Mouse (Mus musculus) layer of hippocampus, postnatal 10 days (tissue): ENCODE measurements around the gene Dync2li1. TPM values are rescaled to one million over a fixed set of nuclear protein-coding genes. Genes with fewer than 3 reads are reported as not detected.

Experiments
- DNase-seq, 2 experiments: peaks; one replicate each; pipeline ENCODE4 v3.0.0; 2021; ENCODE audit warnings: low spot score in 2 of 2
- total RNA-seq, 2 experiments: library from RNA; stranded (reverse); gene quantifications; 2 replicates each; pipeline ENCODE4 v1.2.3; 2021

Gene Dync2li1
- total RNA-seq, 2 experiments from 2014 or later = 21.9 to 23.9 TPM

DNA sequence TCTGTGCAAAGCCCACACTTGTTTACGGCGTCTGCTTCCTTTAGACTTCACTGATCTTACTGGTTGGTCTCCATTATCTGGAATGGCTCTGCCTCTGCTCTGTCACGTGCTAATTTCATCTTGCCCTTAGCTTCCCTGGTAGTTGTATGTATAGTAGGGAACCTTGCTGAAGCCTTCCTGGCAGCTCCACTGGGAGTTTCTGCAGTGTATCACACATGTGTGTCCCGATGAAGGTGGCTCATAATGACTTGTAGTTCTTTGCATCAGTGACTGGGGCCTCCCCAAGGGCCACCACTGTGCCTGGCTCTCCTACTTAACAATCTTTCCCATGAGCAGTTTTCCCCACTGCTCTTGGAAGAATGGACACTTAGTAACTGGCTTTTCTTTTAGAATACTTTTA is 17.7 kb upstream of the Dync2li1 start:
- DNase-seq = no peak

DNA sequence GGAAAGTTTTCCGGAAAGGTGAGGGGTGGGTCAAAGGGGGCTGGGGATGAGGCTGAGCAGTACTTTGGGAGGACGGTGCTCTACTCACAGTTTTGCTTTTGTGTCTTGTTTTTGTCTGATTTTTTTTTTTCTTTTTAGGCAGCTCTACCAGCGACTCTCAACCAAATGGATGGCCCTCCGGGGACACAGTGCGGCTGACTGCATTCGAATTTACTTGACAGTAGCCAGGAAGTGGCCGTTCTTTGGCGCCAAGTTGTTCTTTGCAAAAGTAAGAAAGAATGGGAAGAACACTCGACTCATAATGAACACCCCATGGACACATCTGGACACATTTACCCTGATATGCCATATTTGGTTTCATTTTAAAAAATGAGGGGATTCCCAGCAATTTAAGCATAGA is 14.8 kb upstream of the Dync2li1 start:
- no peak for DNase-seq

DNA sequence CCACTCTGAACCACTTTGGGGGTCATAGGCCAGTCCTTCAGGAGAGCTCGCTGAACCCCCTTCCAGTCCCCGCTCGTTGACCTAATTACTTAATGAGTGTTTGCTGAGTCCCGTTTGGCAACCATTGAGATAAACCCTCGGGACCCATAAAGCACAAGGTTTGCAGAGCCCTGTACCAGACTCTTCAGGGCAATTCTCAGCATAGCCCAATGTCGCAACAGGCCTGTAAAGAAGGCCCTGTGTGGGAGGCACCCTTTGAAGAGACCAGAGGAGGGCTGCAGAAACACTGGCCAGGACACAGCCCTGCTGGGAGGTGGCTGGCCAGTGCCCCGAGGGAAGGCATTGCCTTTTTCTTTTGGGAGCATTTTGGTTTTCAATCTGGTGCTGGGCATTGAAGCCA is 14.3 kb upstream of the Dync2li1 start:
- no peak for DNase-seq

DNA sequence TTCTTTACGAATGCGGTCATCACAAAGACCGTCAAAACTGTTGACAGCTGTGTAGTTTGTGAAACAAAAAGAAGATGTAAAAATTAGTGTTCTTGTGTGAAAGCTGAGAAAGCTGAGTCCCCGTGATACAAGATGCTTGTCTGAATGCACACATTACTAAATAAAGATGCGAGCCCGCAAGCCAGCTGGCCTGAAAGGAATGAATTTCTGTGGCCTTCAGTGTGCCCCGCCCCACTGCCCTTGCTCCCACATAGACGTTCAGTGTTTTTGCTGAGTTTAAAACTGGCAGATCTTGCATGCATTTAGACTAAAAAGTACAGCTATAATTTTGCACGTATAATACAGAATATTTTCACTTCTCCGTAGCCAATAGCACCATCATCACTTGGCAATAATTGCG is 10.5 kb upstream of the Dync2li1 start:
- DNase-seq = no peak

DNA sequence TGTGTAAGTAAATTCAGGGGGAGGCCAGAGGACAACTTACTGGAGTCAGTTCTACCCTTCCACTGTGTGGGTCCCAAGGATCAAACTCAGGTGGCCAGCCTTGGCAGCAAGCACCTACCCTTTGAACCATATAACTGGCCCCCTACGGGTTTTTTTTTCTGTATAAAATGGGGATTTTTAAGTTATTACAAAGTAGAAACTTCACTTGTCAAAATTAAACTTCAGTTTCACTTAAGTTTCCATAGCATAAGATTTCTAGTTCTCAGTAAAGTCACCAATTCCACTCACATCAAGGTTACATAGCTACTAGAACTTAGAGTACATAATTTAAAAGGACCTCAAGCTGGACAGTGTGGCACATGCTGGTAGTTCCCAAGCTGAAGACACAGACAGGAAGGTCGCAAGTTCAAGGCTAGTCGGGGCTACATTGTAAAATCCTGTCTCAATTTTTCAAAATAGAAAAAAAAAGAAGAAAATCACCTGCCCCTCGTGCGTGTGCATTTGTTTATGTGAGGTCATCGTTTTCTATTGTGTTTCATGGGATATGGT is 9.7 kb upstream of the Dync2li1 start:
- no peak for DNase-seq

DNA sequence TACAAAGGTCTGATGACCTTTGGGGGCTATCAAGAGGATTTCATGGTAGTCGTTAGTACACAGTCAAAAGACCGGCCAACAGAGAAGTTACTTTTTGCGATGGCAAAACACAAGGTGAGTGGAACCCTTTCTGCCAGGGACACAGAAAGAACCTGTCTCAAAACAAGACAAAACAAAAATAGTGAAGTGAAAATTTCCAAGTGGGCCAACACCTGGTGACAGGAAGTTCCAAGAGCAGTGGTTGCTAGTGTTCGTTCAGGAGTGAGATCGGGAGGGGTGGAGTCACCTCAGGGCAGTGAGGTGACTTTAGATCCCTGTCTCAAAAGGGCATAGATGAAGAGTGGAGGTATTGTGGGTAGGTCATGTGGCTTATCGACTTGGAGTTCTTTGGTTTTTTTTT is 8.3 kb upstream of the Dync2li1 start:
- no peak for DNase-seq

DNA sequence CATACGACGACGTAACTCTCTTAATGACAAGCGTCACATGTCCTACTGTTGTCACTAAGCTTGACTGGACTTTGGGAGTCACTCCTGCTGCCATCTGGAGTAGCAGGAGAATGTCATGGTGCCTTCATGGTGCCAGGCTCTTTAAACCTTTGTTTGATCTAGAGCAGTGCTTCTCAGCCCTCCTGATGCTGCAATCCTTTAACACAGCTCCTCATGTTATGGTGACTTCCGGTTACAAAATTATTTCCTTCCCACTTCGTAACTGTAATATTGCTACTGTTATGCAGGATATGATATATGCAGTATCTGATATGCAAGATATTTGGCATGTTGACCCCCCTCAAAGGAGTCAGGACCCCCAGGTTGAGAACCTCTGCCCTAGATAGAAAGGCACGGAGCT is 7.2 kb upstream of the Dync2li1 start:
- no peak for DNase-seq

DNA sequence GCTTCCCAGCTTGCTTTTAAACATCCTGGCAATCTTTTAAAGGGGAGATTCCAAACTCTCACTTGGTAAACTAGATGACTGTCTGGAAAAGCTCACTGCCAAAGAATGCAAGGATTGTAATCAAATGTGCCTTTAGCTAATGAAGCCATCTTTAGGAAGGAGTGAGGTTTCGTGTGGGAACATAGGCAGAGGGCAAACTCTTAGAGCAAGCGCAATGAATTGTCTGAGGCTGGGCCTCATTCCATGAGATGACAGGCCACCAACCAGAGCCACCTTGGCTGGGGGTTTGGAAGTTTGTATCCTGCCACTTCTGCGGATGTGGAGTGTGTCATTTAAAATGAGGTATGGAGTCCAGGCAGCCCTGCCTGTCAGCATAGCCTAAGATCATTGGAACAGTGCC is 6.2 kb upstream of the Dync2li1 start:
- DNase-seq = no peak

DNA sequence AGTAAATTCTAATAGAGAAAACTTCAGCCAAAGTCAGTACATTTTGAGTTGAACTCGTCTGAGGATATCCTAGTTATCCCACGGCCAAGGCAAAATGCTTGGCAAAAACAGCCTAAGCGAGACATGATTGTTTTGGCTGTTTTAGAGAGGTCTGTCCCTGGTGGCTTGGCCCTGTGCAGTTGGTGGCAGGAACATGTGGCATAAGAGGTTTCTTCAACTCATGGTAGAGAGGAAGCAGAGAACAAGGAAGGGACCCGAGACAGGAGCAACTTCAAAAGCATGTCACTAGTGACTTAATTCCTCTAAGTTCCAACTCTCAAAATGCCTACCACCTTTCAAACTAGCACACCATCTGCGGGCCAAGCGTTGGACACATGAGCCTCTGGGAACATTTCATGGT is 5.7 kb upstream of the Dync2li1 start:
- no peak for DNase-seq

DNA sequence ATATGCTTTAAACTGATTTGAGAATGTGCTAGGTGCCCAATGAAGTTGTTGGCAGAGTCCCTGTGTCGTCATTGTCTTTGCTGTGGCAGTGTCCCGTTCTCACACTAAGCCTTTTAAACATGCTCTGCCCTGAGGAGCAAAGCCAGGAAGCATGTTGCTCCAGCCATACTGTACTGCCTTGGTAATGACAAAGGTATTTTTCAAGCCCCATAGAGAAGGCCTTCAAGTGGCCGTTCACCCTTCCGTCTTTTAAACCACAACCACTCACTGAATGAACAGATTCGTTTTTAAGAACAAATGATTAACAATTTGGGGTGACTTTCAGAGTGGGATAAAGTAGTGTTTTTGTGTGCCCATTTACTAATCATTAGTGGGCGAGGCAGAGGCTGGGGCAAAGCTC is 5.1 kb upstream of the Dync2li1 start:
- no peak for DNase-seq

DNA sequence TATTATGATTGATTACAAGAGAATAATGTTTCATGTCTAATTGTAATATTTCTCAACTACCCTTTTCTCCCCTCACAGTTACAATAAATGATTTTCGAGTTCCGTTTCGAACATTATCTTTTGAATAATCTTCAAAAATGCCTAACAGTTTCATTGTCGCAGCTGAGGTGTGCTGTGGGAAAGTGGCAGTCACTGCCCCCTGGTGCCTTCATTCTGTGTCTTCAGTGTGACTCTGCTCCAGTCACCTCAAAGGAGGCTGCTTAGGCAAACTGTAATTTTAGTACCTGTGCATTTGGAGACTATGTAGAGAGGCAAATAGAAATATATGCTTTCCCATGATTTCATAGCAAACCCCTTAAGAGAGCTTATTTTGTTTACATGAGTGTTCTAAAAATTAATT is 4.3 kb upstream of the Dync2li1 start:
- DNase-seq = no peak

DNA sequence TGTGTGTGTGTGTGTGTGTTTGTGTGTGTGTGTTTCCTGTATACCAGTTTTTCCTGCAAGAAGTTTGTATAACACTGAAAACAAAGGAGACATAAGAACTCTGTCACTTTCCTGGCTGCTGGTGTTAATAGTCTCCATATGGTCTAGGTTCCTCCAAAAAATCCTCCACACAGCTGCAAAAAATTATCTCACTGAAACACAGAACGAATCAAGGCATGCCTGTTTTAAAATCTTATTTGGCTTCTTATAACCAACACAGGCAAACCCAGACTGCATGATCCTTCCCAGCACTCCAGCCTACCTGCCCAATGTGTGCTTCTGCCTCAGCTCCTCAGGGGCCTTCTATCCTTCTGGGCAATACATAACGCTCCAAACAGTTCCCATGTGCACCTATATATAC is 3.4 kb upstream of the Dync2li1 start:
- DNase-seq = no peak

DNA sequence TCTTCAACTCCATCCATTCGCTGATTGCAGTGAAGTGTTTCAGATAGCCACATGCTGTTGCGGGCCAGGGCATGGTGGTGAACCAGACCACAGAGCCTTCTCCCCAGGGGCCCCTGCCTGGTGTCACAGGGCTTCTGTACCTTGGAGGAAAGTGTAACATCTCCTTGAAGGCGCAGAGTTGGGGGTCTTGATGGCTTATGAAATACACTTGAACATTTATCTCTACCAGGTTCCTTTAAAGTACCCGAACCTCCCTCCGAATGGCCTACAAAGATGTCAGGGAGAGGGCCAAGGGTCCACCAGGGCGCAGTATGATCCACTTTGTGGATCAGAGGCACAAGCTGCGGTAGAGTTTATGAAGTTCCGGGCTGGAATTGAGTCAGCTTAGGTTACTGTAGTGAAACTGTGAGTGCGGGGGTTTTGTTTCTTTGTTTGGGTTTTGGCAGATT is 585 bp downstream of the Dync2li1 start:
- DNase-seq = peak in 1 of 2 experiments; percentile 21

DNA sequence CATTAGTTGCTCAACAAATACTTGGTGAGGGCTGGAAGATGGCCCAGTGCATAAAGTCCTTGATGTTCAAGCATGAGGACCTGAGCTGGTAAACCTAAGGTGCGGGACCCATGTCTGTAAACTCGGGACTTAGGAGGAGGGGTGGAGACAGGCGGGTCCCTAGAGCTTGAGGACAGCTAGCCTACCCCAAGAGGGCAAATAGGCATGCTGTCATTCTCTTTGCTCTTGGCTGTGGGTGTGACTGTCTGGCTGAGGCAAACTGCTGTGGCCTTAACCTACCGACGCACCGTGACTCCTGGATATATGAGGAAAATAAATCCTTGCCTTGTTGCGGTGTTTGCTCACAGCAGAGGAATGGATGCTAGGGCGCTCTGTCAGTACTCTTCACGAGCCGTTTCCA is 1.4 kb downstream of the Dync2li1 start:
- no peak for DNase-seq

DNA sequence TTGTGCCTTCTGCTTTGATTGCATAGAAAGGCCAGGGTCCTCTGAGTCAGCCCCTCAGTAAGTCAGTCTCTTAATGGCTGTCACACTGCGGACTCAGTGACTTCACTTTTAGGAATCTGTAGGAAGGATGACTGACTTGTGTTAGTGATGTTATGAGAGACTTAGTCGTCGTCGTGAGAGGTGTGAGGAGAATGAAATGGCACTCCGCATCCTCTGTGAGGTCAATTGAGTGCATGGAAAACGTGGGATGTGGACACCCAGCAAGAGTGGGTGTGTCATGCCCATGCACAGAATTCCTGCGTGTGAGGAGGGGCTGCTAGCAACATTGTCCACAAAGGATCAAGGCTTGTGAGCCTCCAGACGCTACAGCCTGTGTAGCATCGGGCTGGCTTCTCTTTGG is 2.3 kb downstream of the Dync2li1 start:
- DNase-seq = no peak

DNA sequence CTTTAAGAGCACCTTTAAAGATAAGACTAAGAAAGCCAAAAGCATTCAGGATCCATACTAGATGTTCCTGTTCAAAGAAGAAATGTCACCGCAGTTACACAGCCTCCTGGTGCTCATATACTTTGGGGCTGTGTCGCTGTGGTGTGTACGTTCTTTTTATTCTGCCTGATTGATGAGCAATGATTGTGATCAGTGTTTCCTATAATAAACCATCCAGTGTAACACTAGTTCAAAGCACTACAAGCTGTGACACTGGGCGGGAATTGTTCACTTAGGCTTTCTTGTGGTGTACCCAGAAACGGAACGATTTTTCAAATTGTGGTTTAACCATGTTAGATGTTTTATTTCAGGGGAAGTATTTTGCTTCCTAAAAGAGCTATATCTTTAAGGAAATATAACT is 5.5 kb downstream of the Dync2li1 start:
- no peak for DNase-seq

DNA sequence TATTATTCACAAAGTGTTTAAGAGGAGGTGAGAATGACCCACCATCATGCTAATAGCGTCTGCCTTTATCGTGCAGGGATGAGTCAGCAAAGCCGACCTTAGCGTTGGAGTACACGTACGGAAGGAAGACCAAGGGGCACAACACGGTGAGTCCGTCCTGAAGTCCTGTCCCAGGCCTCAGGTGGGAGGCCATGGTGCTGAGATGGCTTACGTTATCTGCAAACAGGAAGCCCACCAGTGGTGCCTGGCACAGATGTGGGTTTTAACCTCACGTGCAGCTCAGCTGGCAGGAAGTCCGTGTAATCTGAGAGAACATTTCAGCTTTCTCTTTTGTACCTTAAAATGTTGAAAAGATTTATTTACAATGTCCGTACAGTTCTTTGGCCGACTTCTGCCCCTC is 7.1 kb downstream of the Dync2li1 start:
- no peak for DNase-seq

DNA sequence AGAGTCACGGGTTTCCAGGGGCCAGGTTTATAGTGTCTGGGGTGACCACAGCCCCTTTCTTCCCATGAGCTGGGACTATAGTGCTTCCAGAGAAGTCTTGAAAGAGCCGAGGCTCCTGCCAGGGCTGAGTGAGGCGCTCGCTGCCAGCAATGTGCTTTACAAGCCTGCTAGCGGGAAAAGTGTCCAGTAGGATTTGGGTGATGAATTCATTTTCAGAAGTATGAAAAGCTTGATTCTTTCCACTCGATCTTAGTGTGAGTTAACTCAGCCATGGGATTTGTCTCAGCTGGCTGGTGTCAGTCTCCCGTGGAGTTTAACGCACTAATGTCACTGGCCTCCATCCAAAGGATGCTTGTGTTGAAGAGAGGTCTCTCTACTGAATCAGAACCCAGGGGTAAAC is 10.0 kb downstream of the Dync2li1 start:
- no peak for DNase-seq

DNA sequence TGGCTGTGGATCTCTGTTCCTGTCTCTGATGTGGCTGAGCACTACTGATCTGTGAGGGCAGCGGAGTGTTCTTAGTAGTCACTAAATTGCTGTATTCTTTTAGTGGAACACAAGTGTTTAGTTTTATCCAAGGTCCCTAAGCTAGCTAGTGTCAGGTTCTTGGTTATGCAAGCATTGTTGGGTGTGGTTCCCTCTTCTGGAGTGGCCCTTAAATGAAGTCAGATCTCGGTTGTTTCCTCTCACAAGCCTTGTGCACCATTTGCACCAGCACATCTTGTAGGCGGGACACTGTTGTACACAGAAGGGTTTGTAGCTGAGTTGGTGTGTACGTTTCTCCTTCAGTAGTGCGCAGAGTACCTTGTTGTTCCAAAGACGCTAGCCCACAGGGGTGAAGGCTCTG is 11.7 kb downstream of the Dync2li1 start:
- DNase-seq = no peak

DNA sequence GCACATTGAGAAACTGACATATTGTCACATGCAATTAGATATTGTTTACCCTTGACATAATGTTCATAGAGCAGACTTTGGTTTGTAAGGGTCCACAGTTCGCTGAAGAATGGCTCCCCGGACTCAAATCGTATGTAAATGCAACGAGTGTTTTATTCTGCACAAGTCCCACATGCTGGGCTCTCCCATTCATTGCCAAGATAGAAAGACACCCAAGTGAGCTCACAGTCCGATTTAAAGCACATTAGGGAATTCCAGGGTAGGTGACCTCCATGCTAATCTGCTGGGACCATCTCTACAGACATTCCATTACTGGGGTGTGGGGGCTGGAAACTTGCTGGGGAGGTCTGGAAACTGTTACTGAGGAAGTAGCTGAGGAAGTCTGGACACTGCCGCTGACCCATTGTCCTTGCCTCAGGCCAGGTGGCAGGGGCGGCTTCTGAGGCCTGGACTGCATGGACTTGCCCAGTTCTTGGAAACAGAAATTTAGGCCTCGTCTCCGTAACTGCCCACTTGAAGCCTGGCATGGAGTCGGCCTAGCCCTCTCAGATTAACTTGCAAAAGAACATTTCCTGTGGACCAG is 13.6 kb downstream of the Dync2li1 start:
- no peak for DNase-seq

DNA sequence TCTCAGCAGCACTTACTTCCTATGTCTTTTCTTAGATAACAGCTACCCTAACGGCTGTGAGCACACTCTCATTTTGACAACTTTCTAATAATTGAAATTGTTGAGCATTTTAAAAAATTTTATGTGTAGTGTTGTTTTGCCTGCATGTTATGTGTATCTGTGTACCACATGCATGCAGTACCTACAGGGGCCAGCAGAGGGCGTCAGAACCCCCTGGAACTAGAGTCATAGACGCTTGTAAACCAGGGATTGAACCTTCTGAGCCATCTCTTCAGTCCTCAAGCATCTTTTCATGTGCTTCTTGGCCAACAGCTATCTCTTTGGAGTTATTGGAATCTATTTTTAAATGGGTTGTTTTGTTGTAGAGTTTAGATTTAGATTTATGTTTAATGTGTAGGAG is 15.6 kb downstream of the Dync2li1 start:
- peak; percentile 60 to 61 for DNase-seq

DNA sequence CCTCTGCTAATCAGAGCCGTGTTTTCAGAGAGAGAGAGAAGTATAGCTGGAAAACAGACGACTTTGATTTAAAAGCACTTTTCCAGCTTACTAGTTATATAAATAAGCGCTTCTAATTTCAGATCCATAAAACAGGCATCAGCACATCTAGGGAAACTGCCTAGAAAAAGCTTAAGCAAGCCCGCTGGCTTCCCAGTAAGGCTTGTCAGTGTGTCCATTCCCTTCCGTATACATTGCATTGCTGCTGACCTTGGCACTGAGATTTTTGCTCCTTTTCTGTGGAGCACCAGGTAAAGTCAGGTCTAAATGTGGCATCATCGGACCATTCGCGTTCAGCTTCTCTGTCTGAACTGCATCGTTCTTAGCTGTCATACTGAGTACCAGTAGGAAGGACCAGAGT is 16.0 kb downstream of the Dync2li1 start:
- DNase-seq = no peak

DNA sequence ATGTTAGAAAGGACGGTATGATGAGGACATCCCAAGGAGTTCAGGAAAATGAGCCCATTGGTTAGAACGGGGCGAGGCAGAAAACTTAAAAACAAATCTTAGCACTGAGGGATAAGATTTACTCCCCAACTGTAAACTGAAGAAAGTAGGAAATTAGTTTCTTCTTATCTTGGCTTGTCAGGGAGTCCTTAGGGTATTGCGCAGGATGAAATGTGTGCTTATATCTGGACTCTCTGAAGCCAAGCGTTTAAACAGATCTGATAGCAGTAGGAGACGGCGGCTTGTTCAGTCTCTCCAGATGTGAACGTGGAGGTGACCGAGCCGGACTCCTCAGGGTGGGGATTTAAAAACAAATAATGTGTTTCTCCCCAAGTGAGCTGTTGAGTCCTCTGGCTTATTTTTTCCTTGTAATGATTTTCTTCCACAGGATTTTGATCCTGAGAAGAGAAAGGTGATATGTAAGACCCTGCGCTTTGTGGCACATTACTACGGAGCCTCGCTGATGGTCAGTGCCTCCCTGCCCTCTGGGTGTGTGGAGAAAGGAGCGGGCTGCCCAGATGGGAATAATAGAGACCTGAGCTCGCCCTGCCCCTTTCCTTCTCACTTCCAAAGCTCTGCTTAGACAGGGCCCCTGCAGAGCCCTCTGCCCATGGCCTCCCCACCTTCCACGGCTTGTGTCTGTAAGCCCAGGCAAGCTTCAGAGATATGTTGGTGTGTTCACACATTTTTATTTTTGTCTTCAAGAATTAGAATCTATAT is 18.2 kb downstream of the Dync2li1 start:
- DNase-seq = no peak
